Mouse (Mus musculus) spleen, adult 2 months (tissue): Measurements from ENCODE around the gene Spata22. TPM values are rescaled to one million over a fixed set of nuclear protein-coding genes. Genes with fewer than 3 reads are reported as not detected.

Source experiments
- DNase-seq, 2 experiments: peaks; one replicate each; pipeline versions ENCODE4 v3.0.0 to v3.0.0-alpha.2; 2012 to 2021; ENCODE audit warnings: low spot score in 2 of 2, low read depth in 1 of 2
- H3K27ac ChIP-seq: fragments of 200-500 bp; 2 replicates; pipeline ENCODE4 v1.5.1; 2012; ENCODE audit warnings: low read length, inconsistent platforms; ENCODE audit not compliant: insufficient read depth
- H3K27me3 ChIP-seq: fragments of 200-500 bp; 2 replicates; pipeline ENCODE4 v1.6.1; 2012; ENCODE audit warnings: mild to moderate bottlenecking, moderate library complexity, low read length, inconsistent platforms; ENCODE audit not compliant: control insufficient read depth, insufficient read depth
- H3K36me3 ChIP-seq: fragments of 200-500 bp; 2 replicates; pipeline ENCODE4 v1.6.1; 2012; ENCODE audit warnings: mild to moderate bottlenecking, low read length, inconsistent platforms; ENCODE audit not compliant: control insufficient read depth, insufficient read depth
- H3K4me1 ChIP-seq: fragments of 200-500 bp; 2 replicates; pipeline ENCODE4 v1.6.1; 2011; ENCODE audit warnings: inconsistent platforms; ENCODE audit not compliant: control insufficient read depth, insufficient read depth, insufficient read length
- H3K4me3 ChIP-seq: fragments of 200-500 bp; 2 replicates; pipeline ENCODE4 v1.5.1; 2011; ENCODE audit warnings: mild to moderate bottlenecking, inconsistent platforms; ENCODE audit not compliant: insufficient read depth, insufficient read length; ENCODE audit errors: extremely low read depth
- CTCF ChIP-seq: fragments of 200-500 bp; IDR thresholded peaks from 2 replicates; pipeline ENCODE4 v1.5.1; 2011; ENCODE audit warnings: mild to moderate bottlenecking, inconsistent platforms; ENCODE audit not compliant: insufficient read depth, insufficient read length, insufficient replicate concordance; ENCODE audit errors: extremely low read depth
- POLR2A ChIP-seq: fragments of 200-500 bp; IDR thresholded peaks from 2 replicates; pipeline ENCODE4 v1.6.1; 2011; ENCODE audit warnings: low read depth, low read length, inconsistent platforms
- WGBS: fragments of 180-500 bp; shearing (Covaris S2); methylation state at CpG from one replicate; pipeline ENCODE4 v1.1.7; 2018; 5-methylcytosine and 5-hydroxymethylcytosine counted together
- polyA plus RNA-seq: library from polyadenylated mRNA; depleted of rRNA; stranded (reverse); fragments of >200 nt; gene quantifications from 2 replicates; pipeline ENCODE4 v1.2.3, GENCODE M21; 2012; rRNA removed

The Spata22 gene
- polyA plus RNA-seq, 1 experiment = not detected

DNA sequence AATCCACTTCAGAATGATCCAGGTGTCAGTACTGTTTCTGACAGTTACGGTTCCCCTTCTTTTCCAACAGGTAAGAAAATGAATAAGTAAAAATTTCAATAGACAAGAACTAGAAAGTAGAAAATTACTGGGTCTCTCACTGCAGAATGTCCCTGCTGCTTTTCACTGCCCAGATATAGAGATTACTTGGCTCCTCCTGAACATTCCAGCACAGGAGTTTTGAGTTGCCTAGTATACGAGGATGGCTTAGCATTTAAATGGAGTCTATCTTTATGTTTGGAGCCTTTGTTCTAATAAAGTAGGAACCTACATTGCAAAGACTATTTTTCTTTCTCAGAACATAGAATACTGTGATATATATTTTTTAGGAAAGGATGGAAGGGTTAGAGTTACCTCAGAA is 3.8 kb downstream of the Spata22 start:
- 80% methylated on average over 2 of the region's 2 CpGs for WGBS
- no peaks in the 10 kb centered on the region; the same call in 1 of the 2 replicates for H3K4me1 ChIP-seq
- no peak for DNase-seq
- no peaks in the 10 kb centered on the region for H3K27me3 ChIP-seq
- no peak overlapping the region for H3K27ac ChIP-seq
- H3K4me3 ChIP-seq = no peak overlapping the region
- H3K36me3 ChIP-seq = no peaks in the 10 kb centered on the region
- TF ChIP-seq CTCF = no peak
- no peak for TF ChIP-seq POLR2A

DNA sequence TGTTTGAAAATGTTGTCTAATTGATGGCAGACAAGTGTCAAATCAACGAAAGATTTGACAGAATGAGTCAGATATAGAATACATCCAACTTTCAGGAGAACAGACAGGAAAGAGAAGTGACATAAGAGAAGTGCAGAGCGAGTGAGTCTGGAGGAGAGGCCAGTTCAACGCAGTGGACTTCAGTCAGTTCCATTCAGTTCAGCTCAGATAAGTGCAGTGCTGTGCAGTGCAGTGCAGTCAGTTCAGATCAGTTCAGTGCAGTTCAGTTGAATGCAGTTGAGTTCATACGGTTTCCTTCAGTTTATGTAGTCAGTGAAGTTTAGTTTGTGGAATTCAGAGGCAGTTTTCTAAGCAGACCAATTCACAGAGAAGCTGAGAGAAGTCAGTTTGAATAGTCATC is 7.4 kb downstream of the Spata22 start:
- WGBS = 72% methylated on average over 4 of the region's 4 CpGs
- no peaks in the 10 kb centered on the region for H3K27me3 ChIP-seq
- H3K27ac ChIP-seq = no peak overlapping the region
- TF ChIP-seq CTCF (no peak), POLR2A (no peak)
- H3K4me1 ChIP-seq = no peaks in the 10 kb centered on the region
- H3K36me3 ChIP-seq = no peaks in the 10 kb centered on the region
- DNase-seq = no peak
- no peak overlapping the region for H3K4me3 ChIP-seq

DNA sequence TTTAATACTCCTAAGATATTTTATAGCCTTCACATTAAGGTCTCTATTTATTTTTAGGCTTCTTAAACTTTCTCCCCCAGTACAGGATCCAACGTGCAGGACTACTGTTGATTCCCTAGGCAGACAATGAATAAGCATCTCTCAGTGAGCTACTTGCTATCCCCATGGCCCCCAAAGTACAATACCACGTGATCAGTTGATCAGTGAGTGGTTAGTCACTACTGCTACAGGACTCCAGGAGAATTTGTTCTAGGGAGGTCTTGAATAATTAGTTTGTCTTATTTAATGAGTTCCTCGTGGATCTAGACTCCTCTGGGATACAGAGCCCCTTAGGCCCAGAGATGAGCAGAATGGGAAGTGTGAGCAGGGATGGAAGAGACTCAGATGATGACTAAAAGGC is 20.9 kb downstream of the Spata22 start, which contains the start of gene Olfr20:
Gene Olfr20, plus strand, starts transcription at position 301 of the 400 bp plus-strand sequence.
- no peaks in the 10 kb centered on the region for H3K4me1 ChIP-seq
- DNase-seq = no peak
- H3K27ac ChIP-seq = no peak within 1 kb of the TSS
- H3K27me3 ChIP-seq = no peaks in the 10 kb centered on the region
- no peaks in the 10 kb centered on the region for H3K36me3 ChIP-seq
- WGBS = 47% methylated on average over 3 of the region's 3 CpGs
- H3K4me3 ChIP-seq = no peak within 1 kb of the TSS
- no peak for TF ChIP-seq CTCF

DNA sequence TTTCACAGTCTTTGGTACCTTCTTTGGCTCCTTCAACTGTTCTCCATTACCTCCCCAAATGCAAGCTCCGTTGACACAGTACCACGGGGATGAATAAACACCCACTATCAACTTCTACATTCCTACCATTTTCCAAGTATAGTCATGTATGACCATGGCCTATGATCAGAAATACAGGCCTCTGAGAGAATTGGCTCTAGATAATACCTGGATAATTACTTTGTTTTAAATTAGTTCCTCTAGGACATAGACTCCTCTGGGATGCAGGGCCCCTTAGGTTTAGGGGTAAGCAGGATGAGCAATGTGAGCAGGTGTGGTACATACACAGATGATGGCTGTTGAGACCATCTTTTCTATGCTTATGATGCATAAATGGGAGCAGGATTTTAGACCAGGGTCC is 41.4 kb downstream of the Spata22 start, which contains the start of gene Olfr376:
Gene Olfr376, plus strand, starts transcription at position 301 of the 400 bp plus-strand sequence.
- DNase-seq = no peak
- Histone ChIP-seq H3K36me3 (no peaks in the 10 kb centered on the region), H3K4me1 (no peaks in the 10 kb centered on the region), H3K4me3 (no peak within 1 kb of the TSS), H3K27me3 (no peaks in the 10 kb centered on the region), H3K27ac (no peak within 1 kb of the TSS)
- 86% methylated on average over 2 of the region's 2 CpGs for WGBS
- no peak for TF ChIP-seq CTCF
- no peak for TF ChIP-seq POLR2A

DNA sequence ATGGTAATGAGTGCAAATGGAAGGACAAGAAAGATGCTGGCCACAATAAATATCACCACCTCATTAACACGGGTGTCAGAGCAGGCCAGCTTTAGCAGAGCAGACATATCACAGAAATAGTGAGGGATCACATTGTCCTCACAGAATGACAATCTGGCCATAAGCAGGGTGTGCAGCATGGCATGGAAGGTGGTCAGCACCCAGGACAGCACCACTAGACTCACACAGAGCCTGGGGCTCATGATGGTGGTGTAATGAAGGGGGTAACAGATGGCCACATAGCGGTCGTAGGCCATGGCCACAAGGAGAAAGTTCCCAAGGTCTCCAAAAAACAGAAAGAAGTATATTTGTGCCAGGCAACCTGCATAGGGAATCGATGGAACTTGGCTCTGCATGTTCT is 65.8 kb downstream of the Spata22 start:
- TF ChIP-seq POLR2A = no peak
- TF ChIP-seq CTCF = no peak
- 75% methylated on average over 4 of the region's 4 CpGs for WGBS

More for the DNA sequence above, 65.8 kb downstream of the Spata22 start:
- H3K36me3 ChIP-seq = no peaks in the 10 kb centered on the region
- no peak for DNase-seq
- no peaks in the 10 kb centered on the region for H3K4me1 ChIP-seq
- H3K4me3 ChIP-seq = no peak overlapping the region
- no peak overlapping the region for H3K27ac ChIP-seq
- no peaks in the 10 kb centered on the region for H3K27me3 ChIP-seq

Other genes with a start within 250 kb of the Spata22 start
- gene Itgae, start 239.2 kb upstream of the Spata22 start, polyA plus RNA-seq = 5.0 and 5.1 TPM in 2 replicates
- gene Haspin, start 191.4 kb upstream of the Spata22 start, polyA plus RNA-seq = 2.2 and 2.5 TPM in 2 replicates
- 0.22 and 0.28 TPM in 2 replicates for gene P2rx5, start 169.3 kb upstream of the Spata22 start, polyA plus RNA-seq
- 27.2 and 42.2 TPM in 2 replicates for gene Emc6, start 152.7 kb upstream of the Spata22 start, polyA plus RNA-seq
- 17.0 and 18.7 TPM in 2 replicates for gene Tax1bp3, start 152.7 kb upstream of the Spata22 start, polyA plus RNA-seq
- 10.7 and 11.9 TPM in 2 replicates for gene Ctns, start 130.7 kb upstream of the Spata22 start, polyA plus RNA-seq
- gene Shpk, start 130.3 kb upstream of the Spata22 start, polyA plus RNA-seq = 3.1 and 3.3 TPM in 2 replicates
- gene Trpv1, start 95.4 kb upstream of the Spata22 start, polyA plus RNA-seq = not detected in 2 replicates
- 0.07 and 0.14 TPM in 2 replicates for gene Trpv3, start 62.4 kb upstream of the Spata22 start, polyA plus RNA-seq
- 0.08 TPM in 1 of 2 replicates, not detected in the other for gene Aspa, start 145 bp upstream of the Spata22 start, polyA plus RNA-seq
- gene Gm49340, start within 50 bp of the Spata22 start, polyA plus RNA-seq = not detected in 2 replicates
- not detected in 2 replicates for gene Olfr20, start 21.0 kb downstream of the Spata22 start, polyA plus RNA-seq
- not detected in 2 replicates for gene Olfr376, start 41.5 kb downstream of the Spata22 start, polyA plus RNA-seq
- gene Olfr1, start 69.9 kb downstream of the Spata22 start, polyA plus RNA-seq = not detected in 2 replicates
- not detected in 2 replicates for gene Olfr378, start 98.7 kb downstream of the Spata22 start, polyA plus RNA-seq
- gene Olfr380, start 127.8 kb downstream of the Spata22 start, polyA plus RNA-seq = not detected in 2 replicates
- not detected in 2 replicates for gene Olfr381, start 161.9 kb downstream of the Spata22 start, polyA plus RNA-seq
- gene Olfr382, start 187.5 kb downstream of the Spata22 start, polyA plus RNA-seq = not detected in 2 replicates